Mouse (Mus musculus) urinary bladder, postnatal 10 days (tissue): ENCODE data around the gene Bmp4.

Experiments used
- DNase-seq: peaks from one replicate; pipeline ENCODE4 v3.0.0; 2022; ENCODE audit warnings: low spot score

Gene Bmp4

DNA sequence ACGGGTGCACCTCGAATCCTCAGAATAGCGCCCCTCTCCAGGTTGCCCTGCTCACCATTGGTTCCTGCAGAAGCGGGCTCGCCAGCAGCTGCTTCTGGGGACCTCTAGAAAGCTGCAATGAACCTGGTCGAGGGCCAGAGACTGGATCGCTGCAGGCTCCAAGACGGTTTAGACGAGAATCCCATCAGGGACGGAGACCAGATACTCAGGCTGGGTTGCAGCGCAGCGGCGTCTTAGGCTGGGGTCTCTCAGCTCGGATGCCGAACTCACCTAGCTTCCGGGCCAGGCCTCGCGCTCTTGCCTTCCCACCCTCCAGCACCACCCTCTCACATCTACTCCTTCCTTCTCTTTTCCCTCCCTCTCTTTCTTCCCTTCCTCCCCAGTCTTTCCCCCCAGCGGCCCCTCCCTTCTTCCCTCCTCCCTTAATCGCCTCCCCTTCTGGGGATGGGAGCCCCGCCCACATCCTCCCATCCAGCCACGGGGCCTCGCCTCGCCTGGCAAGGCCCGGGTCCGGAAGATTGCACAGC lies at the start of gene Bmp4:
TSS of gene Bmp4 (minus strand) at position 421 of the 527 bp plus-strand sequence.
- no peak for DNase-seq

DNA sequence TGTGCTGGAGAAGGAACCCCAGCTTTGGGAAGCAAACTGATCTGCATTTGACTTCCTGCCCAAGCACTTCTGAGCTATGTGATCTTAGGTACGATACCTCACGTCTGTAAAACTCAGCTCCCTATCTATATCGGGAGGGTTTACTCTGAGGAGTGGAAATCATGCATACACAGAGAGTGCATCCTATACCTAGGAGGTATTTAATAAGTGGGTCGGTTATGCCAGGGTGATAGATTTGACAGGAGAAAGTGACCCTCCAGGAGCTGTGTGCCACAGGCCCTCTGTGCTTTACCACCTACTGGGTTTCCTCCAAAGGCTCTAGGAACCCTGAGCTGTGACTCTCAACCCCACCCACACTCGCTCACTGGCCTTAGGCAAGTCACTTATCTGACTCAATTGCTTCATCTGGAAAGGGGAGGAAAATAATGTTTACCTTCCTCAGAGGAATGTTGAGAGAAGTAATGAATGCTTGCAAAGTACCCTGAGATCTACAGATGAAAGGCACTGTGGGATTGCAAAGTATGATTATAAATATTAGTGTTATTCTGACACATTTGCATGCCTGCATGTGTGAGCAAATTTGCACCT lies 49.1 kb upstream of the Bmp4 start:
- no peak for DNase-seq

DNA sequence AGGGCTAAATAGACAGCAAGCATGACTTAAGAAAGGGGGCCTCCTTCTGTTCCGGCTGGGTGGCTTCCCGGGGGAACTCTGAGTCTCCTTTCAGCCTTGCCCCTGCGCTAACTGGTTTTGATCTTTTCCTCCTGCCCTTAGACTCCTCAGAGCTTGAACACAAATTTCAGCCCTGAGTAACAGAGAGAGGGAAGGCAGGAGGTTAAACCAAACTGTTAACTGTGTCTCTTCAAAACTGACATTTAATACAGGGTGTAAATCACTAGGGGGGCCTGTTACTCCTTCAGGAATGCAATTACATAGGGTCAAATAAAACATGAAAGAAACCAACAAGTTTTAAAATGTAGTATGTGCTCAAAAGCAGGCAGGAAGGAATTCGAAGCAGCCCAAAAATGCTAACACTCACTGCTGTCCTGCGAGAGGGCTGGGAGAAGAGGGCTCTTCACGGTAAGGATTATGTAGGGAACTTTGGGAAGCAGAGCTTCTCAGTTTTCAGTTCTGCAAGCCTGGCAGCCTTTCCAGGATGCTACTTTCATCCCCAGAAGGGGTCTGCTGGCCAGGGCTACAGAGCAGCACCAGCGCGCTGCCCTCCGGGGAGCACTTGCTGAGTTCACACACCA lies 46.1 kb upstream of the Bmp4 start:
- DNase-seq, result no peak

DNA sequence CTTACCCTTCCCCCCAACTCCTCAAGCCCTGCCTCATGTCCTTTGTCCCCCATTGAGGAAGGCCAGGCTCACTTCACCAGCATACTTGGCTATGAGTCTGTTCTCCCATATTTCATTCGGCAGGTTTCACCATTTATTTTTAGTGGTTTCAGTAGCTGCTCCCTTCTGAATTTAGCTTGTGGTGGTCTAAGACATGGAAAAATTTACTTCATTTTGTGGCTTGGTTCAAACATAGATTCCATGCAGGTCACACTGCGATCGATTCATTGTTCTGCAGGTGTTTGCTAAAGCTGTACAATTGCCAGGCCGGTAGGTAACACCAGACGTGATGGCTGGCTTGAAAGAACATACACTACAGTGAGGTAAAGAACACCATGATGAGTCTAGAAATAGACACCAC lies 39.8 kb upstream of the Bmp4 start:
- no peak for DNase-seq

DNA sequence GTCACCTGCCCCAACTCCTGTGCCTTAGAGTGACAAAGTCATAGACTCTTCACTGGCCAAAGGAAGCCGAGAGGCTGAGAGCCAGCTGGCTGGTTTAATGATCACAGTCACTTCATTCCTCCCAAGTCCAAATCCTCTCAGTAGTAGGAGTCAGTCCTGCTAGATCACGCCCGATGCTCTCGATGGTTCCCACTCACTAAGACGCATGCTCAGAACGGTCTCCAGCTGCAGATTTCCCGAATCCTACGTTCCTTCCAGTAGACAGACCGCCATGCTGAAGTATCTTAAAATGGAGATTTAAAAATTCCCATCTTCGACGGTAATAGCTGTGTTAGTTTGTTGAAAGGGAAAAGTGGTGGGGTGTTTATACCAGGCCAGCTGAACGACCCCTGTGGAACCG lies 36.8 kb upstream of the Bmp4 start:
- no peak for DNase-seq

DNA sequence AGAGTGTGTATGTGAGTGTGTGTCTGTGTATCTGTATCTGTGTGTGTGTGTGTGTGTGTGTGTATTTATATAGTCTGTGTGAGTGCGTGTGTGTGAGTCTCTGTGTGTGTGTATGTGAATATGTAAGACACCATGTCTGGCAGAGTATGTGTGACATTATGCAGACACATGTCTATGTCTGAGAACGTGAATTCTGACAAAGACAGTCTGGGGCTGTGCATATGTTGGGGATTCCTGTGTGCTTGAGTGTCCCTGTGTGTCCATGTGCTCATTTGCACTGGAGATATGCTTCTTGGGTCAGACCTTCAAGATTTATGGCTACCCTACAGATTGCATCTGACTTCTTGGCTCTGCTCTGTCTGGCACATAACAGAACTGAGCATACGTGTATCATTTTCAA lies 31.4 kb upstream of the Bmp4 start:
- DNase-seq, result no peak

DNA sequence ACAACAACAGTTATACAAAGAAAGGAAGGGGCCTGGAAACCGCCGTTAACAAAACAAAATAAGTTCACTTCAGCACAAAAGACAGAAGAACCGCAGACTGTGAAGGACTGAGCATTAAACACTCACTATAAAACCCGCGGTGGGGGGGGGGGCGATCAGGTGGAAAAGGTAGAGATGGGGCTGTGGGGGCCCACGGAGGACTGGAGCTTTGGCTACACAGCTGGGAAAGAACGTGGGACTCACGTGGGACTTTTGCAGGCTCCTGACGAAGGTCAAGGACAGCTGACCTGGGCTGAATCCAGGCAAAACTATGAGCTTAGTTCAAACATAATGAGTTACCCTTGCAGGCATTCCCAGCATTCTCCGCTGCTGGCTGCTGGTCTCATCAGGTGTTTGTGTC lies 28.8 kb upstream of the Bmp4 start:
- no peak for DNase-seq

DNA sequence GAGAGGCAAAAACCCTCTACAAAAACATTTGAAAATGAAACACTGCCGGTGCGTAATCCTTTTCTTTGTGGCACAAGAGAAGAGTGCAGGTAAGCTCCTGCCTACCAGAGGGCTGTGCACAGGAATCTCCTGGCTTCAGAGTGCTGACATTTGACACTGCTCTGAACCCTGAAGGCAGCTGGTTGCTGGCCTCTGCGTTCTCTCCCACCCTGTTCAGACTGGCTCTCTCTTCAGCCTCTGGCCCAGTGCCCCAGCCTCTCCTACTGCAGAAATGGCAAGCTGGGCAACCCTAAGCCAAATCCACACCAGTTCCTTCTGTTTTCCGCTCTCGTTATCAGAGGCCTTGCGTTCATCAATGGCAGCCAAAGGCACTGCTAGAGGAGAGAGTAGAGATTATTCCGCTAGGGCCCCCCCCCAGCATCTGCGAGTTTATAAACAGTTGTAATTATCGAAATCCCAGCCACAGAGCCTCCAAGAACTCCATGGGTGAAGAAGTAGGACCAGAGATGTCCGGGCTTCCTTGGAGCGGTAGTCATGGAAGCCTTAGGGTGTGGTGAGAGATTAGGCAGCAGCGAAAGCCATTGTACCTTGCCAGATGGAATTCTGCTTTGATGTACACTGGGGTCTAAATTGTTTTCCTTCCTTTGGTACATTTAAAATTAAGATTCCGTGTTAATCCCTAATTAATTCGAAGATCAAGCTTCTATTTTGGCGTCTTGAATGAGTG lies 28.1 kb upstream of the Bmp4 start:
- DNase-seq, result no peak

DNA sequence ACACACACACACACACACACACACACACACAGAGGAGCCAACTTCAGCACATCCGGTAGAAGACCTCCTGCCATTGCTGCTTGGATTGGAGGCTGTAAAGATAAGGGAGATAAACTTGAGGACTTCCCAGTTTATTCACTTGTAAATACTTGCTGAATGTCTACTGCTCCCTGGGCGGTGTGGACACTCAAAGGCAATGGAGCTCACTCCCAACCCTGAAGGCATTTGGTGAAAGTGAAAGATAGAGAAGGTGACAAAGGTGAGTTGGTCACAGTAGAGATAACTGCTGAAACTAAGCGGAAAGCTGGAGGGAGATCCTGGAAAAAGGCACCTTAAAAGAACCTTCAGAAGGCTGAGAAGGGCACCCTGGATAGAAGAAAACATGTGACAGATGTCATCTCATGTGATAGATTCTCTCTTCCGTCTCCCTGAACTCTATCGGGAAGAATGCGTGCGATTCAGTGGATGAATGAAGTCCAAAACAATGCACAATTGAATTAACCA lies 22.1 kb upstream of the Bmp4 start:
- no peak for DNase-seq

DNA sequence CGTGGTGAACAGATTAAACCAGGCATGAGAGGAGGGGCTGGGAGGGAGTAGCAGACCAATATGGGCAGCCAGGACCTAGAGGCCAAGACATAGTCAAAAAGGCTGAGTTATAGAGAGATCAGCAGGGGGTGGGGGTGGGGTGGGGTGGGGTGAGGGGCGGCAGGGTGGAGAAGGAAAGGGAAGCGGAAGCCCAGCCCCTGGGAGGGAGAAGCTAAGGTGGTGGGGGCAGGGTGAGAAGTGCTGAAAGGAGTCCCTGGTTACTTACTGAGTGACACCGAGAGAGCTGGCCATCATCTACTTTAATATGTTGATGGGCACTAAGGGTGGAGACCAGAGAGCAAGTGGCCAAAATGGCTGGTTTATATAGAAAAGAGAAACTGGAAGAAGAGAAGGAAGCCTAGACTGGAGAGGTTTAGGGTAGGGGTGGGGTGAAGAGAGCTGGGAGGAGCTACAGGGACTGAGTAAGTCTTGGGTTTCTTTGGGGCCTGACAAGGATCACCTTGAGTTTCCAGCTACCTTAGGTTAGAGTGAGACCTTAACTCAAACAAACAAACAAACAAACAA lies 20.2 kb upstream of the Bmp4 start:
- DNase-seq, result no peak

DNA sequence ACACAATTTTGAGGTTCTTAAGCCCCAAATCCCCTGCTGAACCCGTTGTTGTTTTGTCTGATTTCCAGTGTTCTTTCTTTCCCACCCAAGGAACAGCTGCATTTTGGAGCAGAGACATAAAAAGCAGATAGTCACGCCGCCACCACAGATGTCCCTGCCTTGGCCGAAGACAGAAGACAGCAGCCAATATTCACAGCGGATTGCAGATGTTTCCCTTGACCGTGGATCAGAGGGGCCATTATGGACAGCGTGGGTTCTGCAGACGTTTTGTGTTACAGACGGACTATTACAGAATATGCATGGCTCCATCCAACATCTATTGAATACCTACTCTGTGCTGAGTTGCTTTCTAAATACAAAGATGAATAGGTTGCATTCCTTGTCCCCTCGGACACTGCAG lies 18.5 kb upstream of the Bmp4 start:
- no peak for DNase-seq

DNA sequence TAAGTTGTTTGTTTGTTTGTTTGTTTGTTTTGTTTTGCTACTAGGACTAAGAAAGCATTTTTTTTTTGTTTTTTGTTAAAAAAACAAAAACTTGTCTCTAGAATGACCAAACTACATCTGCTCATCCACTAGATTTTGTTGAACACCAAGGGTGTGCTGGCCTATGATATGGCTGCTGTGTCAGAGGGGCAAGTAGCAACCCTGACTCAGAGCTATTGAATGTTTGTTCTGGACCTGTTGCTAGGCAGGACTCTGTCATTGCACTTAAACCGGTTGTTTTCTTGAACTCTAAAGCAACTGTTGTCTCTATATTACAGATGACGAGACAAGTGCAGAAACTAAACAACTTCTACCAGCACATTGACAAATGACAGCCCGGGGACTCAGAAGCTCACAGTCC lies 17.9 kb upstream of the Bmp4 start:
- no peak for DNase-seq

DNA sequence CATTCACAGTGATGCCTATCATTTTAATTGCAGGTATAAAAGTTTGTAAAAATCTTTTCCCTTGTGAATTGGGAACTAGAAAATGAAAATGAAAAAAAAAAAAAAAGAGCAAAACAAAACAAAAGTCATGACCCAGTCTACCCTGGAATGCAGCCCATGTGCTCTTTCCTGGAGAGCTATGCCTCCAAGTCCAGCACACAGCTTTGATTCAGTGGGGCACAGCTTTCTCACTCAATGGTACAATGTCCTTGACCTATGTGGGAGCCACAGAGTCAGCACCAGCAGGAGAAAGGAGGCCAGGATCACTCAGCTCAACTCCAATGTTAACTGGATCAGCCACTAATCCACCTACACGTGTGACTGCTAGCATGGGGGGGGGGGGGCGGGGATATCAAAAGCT lies 9.5 kb upstream of the Bmp4 start:
- no peak for DNase-seq

DNA sequence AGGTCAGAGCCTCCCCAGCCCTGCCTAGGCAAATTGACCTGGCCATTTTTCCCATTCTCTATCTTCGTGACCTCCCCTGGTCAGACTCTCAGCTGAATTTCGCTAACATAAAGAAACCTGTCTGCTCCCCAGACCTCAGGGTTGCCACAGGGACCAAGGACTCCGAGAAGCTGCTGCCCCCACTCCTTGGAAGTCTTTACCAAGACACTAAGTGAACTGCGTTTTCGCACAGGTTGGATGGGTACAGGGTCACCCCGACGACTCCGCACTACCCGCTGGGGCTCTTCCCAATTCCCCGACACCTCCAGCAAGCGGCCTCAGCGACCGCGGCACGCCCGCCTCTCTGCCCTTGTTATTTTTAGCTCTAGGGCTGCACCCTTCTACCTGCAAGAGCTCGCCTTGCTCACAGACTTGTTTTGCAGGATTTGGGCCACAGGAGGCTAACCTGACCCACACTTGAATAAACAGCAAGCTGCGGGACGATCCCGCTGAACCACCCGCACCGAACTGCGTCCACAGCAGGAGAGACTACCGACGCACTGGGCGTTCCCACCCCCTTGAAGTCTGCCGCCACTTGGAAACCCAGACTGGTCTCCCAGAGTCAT lies 7.7 kb upstream of the Bmp4 start:
- no peak for DNase-seq

DNA sequence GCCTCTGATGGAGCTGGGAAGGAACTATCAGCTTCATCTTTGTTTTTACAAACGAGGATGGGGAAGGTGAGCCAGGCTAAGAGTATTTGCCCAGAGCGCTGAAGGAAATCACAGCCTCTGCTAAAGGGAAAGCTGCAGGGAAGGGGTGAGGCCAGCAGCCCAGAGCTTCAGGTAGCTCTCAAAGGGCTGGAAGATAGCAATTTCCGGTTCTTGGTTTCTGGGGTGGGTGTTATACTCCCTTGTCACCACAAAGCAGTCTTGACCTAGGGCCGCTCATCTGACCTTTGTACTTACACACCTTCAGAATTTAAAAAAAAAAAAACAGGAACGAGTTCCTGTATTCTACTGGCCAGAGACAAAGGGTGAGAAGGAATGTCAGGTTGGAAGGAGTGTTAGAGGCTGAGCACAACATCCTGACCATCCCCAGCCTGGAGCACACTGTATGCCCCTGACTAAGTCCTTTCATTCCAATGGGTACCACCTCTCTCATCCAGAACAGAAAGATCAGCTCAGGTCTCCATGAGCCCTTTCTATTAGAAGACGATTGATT lies 1.2 kb upstream of the Bmp4 start:
- DNase-seq, result no peak

DNA sequence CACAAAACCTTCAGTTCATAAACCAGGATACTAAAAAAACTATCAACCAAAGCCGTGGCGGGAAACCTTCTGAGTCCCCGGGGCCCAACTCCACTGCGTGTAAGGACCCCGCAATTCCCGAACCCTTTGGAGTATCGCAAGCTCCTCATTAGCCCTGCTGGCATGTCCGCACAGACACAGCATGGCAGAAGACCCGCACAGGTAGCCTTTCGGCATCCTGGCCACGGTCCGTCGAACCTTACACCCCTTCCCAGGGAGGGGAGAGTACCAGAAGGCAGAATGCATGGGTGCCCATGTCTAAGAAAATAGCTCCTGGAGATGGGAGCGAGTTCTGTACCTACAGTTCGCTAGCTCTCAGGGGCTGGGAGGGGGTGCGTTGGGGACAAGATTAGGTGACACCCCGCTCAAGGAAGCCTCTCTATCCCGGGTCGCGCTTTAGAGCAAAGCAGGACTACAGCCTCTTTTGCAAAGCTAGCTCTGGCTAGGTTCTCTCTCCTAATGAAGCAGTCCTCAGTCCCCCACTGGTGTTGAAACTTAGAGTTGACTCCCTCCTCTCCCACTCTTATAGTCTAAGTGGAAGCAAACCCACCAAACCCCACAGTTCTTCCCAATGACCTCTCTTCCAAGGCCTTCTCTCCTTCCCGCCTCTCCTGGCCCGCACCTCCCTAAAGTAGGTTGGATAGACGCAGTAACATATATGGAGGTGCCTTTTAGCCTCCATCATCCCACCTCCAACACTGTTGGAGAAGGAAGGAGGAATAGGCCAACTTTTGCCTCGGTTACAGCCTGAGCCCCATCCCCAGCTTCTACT lies 826 bp downstream of the Bmp4 start:
- DNase-seq, result no peak

DNA sequence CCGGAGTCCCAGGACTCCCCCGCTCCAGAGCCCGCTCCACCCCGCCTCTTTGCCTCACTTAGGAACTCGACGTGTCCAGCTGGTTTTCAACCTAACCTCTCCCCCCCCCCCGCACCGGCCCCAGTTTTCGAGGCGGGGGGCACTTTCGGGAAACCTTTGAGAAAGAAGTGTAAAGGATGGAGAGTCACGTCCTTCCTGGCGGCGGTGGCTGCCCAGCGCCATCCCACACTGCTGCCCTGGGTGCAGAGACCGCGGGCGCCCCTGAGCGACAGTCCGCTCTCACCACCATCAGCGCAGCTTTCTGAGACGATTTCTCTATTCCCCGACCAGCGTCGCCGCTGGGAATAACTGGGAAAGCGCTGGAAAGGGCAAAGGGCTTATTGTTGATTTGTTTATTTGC lies 1.8 kb downstream of the Bmp4 start:
- no peak for DNase-seq

DNA sequence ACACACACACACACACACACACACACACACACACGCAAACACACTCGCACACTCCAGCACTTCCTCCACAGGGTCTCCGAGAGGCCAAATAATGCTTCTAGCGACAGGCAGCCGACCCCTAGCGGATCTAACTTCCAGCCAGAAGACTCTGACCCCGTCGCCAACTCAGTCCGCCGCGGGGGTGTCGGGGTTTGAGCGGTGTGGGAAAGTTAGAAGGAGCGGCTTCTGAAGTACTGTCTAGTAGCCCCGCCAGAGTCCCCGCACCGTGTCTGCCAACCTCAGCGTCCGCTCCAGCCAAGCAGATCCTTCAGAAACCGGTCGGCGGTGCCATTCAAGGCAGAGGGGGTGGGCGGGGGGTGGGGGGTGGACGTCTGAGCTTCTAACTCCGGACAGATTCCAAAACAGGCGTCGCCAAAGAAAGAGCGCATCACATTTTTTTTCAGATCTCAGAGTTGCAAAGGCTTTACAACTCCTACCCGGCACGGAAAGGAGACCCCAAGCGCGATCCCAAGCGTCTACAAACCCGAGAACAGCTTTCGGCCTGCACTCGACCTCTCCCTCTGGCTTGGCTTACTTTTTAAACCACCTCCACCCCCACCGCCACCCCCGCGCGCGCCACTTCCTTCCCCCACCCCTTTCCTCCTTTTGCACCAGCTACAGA lies 2.5 kb downstream of the Bmp4 start:
- DNase-seq, result no peak

DNA sequence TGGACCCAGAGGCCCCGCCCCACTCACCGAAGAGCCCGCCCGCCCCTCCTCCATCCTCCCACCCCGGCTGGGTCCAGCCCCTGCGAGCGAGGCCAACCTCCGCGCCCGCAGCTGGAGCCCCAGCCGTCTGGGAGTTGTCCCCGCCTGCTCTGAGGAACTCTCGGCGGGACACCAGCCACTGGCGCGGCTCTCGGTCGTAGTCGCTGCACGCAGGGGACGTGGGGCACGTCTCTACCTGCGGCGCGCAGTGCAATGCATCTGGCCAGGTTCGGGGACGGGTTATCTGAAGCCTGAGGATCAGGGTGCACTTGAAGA lies 3.2 kb downstream of the Bmp4 start:
- peak; percentile 52 for DNase-seq

DNA sequence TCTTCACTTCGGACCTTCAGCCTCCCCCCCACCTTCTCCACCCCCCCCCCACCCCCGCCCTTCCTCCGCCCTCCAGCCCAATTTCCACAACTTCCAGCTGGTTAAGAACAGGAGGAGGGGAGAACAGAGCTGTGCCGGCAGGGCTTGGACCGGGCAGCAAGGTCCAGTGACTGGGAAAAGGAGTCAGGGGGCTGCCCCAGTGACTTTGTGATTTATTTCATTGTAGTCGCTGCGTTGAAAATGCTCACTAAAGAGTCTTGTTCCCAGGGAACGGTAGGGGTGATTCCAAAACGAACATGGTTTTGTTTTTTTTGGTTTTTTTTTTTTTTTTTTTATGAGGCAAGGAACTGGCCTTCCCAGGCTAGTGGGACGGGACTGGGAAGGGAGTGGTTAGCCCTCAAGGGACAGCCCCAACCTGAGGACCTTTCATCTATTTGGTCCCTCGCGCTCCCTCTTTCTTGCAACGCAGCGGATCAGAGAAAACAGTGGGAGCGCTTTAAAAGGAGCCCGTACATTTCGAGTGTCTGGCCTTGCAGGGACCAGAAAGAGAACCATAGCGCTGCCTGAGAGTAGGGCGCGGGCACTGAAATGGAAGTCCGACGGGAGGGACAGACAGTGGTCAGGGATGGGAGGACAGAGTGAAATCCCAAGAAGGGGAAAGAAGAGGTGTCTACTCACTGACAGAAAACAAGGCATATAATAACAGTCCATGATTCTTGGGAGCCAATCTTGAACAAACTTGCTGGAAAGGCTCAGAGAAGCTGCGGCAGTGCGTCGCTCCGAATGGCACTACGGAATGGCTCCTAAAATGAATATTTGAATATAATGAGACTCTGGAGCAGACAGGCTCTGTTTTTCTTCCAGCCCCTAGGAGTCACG lies 3.8 kb downstream of the Bmp4 start:
- DNase-seq, result no peak
